Mouse (Mus musculus) stomach, postnatal 0 days (tissue): ENCODE measurements around the gene Nfkb1.

Source experiments
- CTCF ChIP-seq: IDR thresholded peaks from 2 replicates; pipeline ENCODE4 v1.5.1; 2016; ENCODE audit warnings: antibody characterized with exemption, low read depth, mild to moderate bottlenecking, moderate library complexity
- EP300 ChIP-seq: optimal IDR thresholded peaks from 2 replicates; pipeline ENCODE3; 2016; ENCODE audit warnings: antibody characterized with exemption

DNA sequence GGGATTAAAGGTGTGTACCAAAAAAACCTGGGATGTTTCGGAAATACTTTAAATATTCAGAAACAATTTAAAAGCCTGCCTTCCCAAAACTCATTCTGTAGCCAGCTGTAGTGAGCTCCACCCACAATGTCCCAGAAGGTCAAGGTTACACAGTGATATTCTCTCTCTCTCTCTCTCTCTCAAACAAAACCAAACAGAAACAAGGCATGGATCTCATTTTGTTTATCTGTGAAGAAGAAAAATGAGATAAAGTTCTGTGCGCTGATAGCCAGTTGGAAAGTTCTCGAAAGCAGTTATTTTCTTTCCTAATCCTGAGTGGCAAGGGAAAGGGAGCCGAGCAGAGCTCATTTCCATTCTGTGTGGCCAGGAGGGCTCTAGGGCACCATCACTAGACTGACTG lies 85.9 kb downstream of the Nfkb1 start:
- no peak for TF ChIP-seq EP300
- no peak for TF ChIP-seq CTCF
